Mouse (Mus musculus) heart, postnatal 14 days (tissue): ENCODE measurements at regions not wholly inside any gene's neighbourhood (a gene's known extent, or its start where the extent isn't known, plus 50 kb on each side); places are given as distances from the start of the nearest gene placed in this dataset.
"Not testable (repeated sequence)": the region's sequence is repeated elsewhere in the genome, so short reads cannot be mapped to it uniquely, and the experiment has no call there.

ENCODE experiments used
- DNase-seq, 2 experiments: peaks; one replicate each; pipeline ENCODE4 v3.0.0; 2021 to 2022
- intact Hi-C: fragments of 180-260 bp; cut with DNase I; formaldehyde crosslinking; loops from one replicate; pipeline ENCODE4 v1.15.1; 2025

DNA sequence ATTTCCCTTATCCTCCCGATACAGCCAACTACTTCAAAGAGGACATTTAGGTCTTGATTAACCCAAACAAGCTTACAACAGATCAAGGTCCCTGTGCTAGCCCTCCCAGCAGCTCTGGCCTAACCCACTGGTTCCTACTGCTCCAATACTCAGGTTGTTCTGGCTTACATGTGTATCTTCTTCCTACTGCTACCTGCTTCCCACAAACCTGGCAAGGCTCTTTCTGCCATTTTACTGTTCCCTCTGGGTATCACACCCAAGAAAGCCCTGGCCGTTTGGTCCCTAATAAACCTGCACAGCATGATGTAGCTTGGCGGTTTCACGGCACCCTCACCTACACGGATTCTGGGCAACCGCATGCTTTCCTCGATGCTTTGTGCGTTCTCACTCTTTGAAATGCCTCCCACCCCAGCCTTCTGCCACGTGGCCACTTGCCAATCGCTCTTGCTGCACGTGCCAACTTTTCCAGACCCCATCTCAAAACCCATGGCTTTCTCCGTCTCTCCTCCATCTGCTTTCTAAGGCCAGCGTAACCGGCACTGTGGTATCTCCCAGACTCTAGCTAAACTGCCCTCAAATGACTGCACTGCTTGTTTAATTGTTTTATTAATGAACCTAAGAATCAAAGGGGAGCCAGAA is 758.4 kb upstream of the Map3k7 start:
- intact Hi-C loops = no loop called here
- no peak for DNase-seq

DNA sequence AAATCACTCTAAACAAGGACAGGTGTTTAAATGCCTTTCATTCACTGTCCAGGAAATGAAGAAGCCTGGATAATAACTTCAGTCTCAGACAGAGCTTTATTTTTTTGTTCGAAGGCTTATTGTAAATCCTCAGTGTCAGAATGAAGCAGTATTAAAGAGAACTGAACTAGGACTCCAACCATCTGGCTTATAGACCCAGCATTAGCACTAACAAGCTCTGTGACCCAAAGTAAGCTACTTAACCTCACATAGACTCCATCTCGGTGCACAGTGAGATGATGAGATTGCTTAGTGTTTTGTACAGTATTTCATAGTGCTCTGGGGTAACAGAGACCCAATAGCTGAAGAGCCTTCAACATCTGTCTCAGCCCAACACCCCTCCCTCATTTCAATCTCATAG is 738.2 kb upstream of the Map3k7 start:
- DNase-seq = no peak
- intact Hi-C loops = no loop called here

GRCm38 (mm10) chr4:31268825-31269495 is 694.9 kb upstream of the Map3k7 start:
- DNase-seq = no peak
- intact Hi-C loops = no loop called here

DNA sequence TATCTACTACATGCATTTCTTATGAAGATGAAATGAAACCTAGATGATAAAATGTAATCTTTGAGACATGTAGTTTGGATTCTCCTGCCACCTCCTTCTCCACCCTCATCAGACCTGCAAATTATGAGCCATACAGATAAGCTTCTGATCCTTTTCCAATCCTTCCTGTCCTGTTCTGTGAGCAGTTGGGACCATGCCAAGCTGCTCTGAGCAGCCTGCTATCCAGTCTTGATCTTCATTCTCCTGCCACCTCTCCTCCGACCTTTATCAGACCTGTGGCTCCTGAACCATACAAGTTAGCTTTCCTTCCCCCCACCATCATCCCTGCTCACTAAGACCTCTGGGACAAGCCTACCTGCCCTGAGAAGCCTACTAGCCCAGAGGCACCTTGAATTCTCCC is 689.8 kb upstream of the Map3k7 start:
- intact Hi-C loops = no loop called here
- DNase-seq = no peak

DNA sequence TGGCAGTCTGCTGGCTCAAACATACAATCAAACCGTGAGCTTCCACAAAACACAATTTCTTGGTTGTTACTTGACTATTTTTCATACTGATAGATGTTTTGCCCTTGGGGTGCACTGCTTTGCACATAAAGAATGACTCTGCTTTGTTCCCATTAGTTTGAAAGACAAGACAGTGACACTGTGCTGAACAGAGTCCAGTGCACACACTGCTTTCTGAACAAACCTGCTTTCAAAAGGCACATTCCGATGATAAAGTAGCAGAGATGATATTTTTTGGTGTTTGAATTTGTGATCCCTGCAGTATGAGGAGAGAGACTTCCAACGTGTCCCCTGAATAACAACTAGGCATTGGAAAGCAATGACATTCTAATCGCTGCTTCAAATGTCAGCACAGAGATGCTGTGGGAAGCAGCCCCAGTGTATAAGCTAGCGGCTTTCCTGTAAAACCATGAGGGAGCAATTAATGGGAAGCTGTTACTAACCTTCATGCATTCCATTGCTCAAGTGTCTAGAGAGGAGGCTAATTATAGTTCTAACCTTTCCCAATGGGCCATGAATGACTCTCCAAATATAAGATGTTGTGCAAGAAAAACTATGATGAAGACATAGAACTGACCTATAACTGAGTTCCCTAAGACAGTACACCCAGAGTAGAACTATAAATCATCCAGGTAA is 673.5 kb upstream of the Map3k7 start:
- no peak for DNase-seq
- intact Hi-C loops = no loop called here

GRCm38 (mm10) chr4:31293752-31294151 is 670.1 kb upstream of the Map3k7 start:
- no peak for DNase-seq
- intact Hi-C loops = no loop called here

GRCm38 (mm10) chr4:31297848-31298247 is 666.0 kb upstream of the Map3k7 start:
- no peak for DNase-seq
- intact Hi-C loops = no loop called here

DNA sequence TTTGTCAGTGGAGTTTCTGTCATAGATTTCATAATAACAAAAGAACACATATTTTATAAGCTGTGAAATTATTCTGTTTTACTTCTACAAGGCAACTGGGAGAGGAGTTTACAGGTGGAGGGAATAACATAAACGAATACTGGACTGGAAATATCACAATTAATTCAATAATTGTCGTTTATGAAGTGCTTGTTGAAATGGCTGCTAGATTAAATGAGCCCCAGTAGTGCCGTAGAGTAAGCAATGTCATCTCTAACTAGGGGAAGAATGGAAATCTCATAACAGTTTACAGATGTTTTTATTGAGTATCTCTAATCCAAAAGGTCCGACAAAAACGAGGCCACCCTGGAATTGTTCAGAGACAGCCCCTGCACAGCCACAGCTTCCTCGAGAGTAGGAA is 644.6 kb upstream of the Map3k7 start:
- intact Hi-C loops = no loop called here

GRCm38 (mm10) chr4:31320734-31321507 is 643.0 kb upstream of the Map3k7 start:
- DNase-seq = no peak
- intact Hi-C loops = no loop called here

More for the DNA sequence above, 644.6 kb upstream of the Map3k7 start:
- no peak for DNase-seq

GRCm38 (mm10) chr4:31323816-31324215 is 640.1 kb upstream of the Map3k7 start:
- DNase-seq = no peak
- intact Hi-C loops = no loop called here

DNA sequence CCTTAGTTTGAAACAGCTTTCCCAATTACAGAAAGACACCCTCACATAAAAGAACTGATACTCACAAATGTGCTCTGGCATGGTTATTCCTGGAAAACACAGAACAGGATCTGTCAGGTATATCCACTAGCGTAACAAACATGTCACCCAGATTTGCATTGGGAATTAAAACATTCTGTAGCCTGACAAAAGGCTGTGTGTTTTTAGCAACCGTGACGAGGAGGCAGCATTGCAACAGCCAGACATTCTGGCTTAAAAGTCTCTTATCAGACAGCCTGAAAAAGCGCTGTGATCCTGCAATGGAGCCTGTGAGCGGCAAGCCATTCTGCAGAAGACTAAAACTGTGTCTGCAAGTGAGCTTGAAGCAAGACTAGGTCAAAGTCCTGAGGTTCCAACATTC is 635.1 kb upstream of the Map3k7 start:
- intact Hi-C loops = no loop called here

GRCm38 (mm10) chr4:31331053-31331452 is 632.8 kb upstream of the Map3k7 start:
- intact Hi-C loops = no loop called here
- no peak for DNase-seq

More for the DNA sequence above, 635.1 kb upstream of the Map3k7 start:
- DNase-seq = no peak

DNA sequence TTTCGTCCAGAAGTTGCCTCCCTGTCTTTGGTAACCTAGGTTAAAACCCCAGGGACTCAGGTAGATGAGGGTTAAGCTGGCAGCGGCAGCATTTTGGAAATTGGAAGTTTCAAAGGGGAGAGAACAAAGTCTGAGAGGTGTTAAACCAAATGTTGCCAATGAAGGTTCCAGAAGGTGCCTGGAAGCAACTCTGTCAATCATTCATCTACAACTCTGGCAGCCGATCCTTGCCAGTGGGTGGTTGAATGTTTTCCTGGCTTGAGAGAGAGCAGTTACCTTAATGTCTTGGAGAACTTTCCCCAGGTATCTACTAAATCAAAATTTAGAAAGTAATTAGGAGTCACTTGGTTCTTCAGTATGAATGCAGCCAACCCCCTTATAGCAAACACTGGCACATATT is 628.2 kb upstream of the Map3k7 start:
- no peak for DNase-seq

GRCm38 (mm10) chr4:31337980-31338379 is 625.9 kb upstream of the Map3k7 start:
- intact Hi-C loops = no loop called here
- no peak for DNase-seq

More for the DNA sequence above, 628.2 kb upstream of the Map3k7 start:
- intact Hi-C loops = no loop called here

GRCm38 (mm10) chr4:31343312-31344248 is 620.3 kb upstream of the Map3k7 start:
- intact Hi-C loops = no loop called here
- DNase-seq = no peak

DNA sequence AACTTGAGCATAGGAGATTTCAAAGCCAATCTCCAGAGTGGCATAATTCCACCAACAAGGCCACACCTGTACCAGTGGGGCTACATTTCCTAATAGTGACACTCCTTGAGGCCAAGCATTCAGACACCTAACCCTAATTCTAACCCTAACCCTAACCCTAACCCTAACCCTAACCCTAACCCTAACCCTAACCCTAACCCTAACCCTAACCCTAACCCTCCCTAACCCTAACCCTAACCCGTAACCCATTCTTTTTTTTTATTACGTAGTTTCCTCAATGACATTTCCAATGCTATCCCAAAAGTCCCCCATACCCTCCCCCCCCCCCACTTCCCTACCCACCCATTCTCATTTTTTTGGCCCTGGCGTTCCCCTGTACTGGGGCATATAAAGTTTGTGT is 609.9 kb upstream of the Map3k7 start:
- intact Hi-C loops, DNase-seq: not testable (repeated sequence)

DNA sequence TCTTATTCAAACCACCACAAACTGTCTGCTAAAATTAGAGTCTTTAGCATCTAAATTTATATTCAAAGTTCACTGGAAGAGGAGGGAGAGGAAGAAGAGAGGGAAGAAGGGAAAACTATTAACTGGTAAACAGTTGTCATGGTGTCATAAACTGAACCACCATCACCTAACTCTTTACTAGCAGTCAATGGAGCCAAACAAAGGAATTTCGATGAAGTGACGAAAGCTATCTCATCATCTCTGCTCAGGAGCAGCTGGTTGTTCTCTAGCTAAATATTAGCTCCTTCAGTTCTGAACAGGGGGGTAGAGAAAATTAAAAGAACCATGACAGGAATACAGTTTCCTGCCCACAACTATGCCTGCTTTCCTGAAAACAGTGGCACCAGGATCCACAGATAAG is 608.9 kb upstream of the Map3k7 start:
- intact Hi-C loops = no loop called here
- DNase-seq = no peak

- intact Hi-C loops = no loop called here
- no peak for DNase-seq
Observed at GRCm38 (mm10) chr4:31366172-31366571, 597.7 kb upstream of the Map3k7 start.

DNA sequence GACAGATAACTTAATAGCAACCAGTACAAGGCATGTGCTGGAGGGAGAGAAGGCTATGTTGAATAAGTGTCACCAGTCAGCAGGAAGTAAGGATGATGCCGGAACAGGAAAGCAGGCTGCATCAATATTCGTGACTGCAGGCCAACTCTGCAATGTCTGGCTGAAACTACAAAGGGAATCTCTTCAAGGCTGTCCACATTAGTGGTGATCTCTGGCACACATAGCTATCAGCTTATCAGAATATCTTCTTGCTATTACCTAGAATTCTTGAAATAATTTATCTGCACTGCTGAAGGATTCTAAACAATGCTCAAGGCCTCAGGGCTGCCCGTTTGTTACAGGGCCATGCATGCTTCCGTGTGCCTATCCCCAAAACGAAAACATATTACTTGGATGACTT is 596.9 kb upstream of the Map3k7 start:
- DNase-seq = no peak
- intact Hi-C loops = no loop called here

DNA sequence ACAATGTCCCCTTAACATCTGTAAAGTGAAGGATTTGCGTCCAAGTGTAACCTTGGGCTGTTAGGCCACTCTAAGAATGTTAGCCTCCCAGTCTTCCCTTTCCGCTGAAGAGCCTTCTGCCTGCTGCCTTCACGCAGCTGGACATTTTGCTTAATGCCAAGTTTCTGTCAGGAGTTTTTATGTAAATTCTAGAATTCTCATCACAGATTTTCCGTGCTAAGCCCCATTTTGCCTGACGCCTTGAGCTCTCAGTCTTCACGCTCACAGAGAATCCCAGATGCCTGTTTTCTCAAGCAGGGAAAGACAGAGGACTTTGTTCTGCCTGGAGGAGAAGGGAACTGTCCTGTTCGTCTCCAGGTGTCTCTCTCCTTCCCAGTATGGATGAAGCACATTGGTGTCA is 593.8 kb upstream of the Map3k7 start:
- intact Hi-C loops = no loop called here
- DNase-seq = no peak
